Mouse (Mus musculus) liver, embryonic 16.5 days (tissue): ENCODE measurements around the gene Elmo1. TPM values are rescaled to one million over a fixed set of nuclear protein-coding genes. Genes with fewer than 3 reads are reported as not detected.

Experiments
- ATAC-seq: fragments of 200-750 bp; cut with Nextera tagmentation; 2 replicates; pipeline ENCODE4 v1.8.0; 2017; ENCODE audit warnings: low read depth, mild to moderate bottlenecking, moderate number of reproducible peaks, moderate library complexity
- H3K27ac ChIP-seq: fragments of 300-500 bp; sonication (generic); 2 replicates; pipeline ENCODE4 v1.5.1; 2014; ENCODE audit warnings: mild to moderate bottlenecking, low read length
- H3K27me3 ChIP-seq: fragments of 300-500 bp; sonication (generic); 2 replicates; pipeline ENCODE4 v1.6.1; 2014; ENCODE audit warnings: low read depth, low read length, mixed read lengths; ENCODE audit not compliant: control insufficient read depth, insufficient read depth
- H3K36me3 ChIP-seq: fragments of 300-500 bp; sonication (generic); 2 replicates; pipeline ENCODE4 v1.6.1; 2014; ENCODE audit warnings: mild to moderate bottlenecking; ENCODE audit not compliant: control insufficient read depth, insufficient read depth
- H3K4me1 ChIP-seq: fragments of 300-500 bp; sonication (generic); 2 replicates; pipeline ENCODE4 v1.6.1; 2014; ENCODE audit warnings: low read depth, low read length, mixed read lengths; ENCODE audit not compliant: control insufficient read depth
- H3K4me2 ChIP-seq: fragments of 300-500 bp; sonication (generic); 2 replicates; pipeline ENCODE4 v1.6.1; 2014; ENCODE audit warnings: low read depth, low read length, mixed read lengths
- H3K4me3 ChIP-seq: fragments of 300-500 bp; sonication (generic); 2 replicates; pipeline ENCODE4 v1.5.1; 2014; ENCODE audit warnings: low read depth, mild to moderate bottlenecking, low read length
- H3K9ac ChIP-seq: fragments of 300-500 bp; sonication (generic); 2 replicates; pipeline ENCODE4 v1.6.1; 2014; ENCODE audit warnings: low read depth, low read length
- H3K9me3 ChIP-seq: fragments of 300-500 bp; sonication (generic); replicated peaks from 2 replicates; pipeline ENCODE4 v1.6.1; 2016; ENCODE audit warnings: low read length; ENCODE audit not compliant: control insufficient read depth
- WGBS: fragments of 180-500 bp; shearing (Covaris S2); extraction: QIAGEN DNeasy Blood & Tissue Kit; methylation state at CpG from one replicate; pipeline ENCODE4 v1.1.7; 2014; ENCODE audit not compliant: insufficient replicate concordance; 5-methylcytosine and 5-hydroxymethylcytosine counted together
- polyA plus RNA-seq: library from polyadenylated mRNA; unstranded; fragments of >200 nt; fragmentation: Nextera tagmentation; extraction: Ambion mirVana; gene quantifications from 2 replicates; pipeline ENCODE4 v1.2.1, GENCODE M21; 2015

Gene Elmo1
- polyA plus RNA-seq, 1 experiment from 2014 or later, result 5.8 TPM

- Histone ChIP-seq H3K36me3 (no peaks in the 10 kb centered on the region), H3K4me3 (no peak overlapping the region), H3K27me3 (no peaks in the 10 kb centered on the region), H3K27ac (no peak overlapping the region), H3K4me2 (no peak overlapping the region), H3K9ac (no peak overlapping the region), H3K4me1 (no peaks in the 10 kb centered on the region), H3K9me3 (no peaks in the 10 kb centered on the region)
- ATAC-seq, result no peak
- 57% methylated on average over 4 of the region's 4 CpGs for WGBS
Measured at GRCm38 (mm10) chr13:20433221-20433858, 342.9 kb downstream of the Elmo1 start.

- 62% methylated on average over 4 of the region's 4 CpGs for WGBS
- Histone ChIP-seq H3K27ac (no peak overlapping the region), H3K9me3 (no peaks in the 10 kb centered on the region), H3K9ac (no peak overlapping the region), H3K4me1 (no peaks in the 10 kb centered on the region), H3K4me2 (no peak overlapping the region), H3K36me3 (no peaks in the 10 kb centered on the region), H3K4me3 (no peak overlapping the region), H3K27me3 (no peaks in the 10 kb centered on the region)
- ATAC-seq, result no peak
Measured at GRCm38 (mm10) chr13:20434071-20434470, 343.7 kb downstream of the Elmo1 start.

- H3K27me3 ChIP-seq, result no peaks in the 10 kb centered on the region
- no peak overlapping the region for H3K4me2 ChIP-seq
- no peak for ATAC-seq
- H3K4me3 ChIP-seq, result no peak overlapping the region
- no peaks in the 10 kb centered on the region for H3K36me3 ChIP-seq
- H3K4me1 ChIP-seq, result no peaks in the 10 kb centered on the region
- H3K9ac ChIP-seq, result no peak overlapping the region
- H3K27ac ChIP-seq, result no peak overlapping the region
- WGBS, result 58% methylated on average over 1 of the region's 1 CpGs
- H3K9me3 ChIP-seq, result no peaks in the 10 kb centered on the region
Measured at GRCm38 (mm10) chr13:20439488-20439887, 349.1 kb downstream of the Elmo1 start.

- Histone ChIP-seq H3K4me3 (no peak overlapping the region), H3K4me1 (no peaks in the 10 kb centered on the region), H3K9me3 (no peaks in the 10 kb centered on the region), H3K27me3 (no peaks in the 10 kb centered on the region), H3K27ac (no peak overlapping the region), H3K9ac (no peak overlapping the region), H3K4me2 (no peak overlapping the region), H3K36me3 (no peaks in the 10 kb centered on the region)
- WGBS, result 61% methylated on average over 7 of the region's 7 CpGs
- no peak for ATAC-seq
Measured at GRCm38 (mm10) chr13:20450831-20451353, 360.5 kb downstream of the Elmo1 start.

- Histone ChIP-seq H3K27me3 (no peaks in the 10 kb centered on the region), H3K27ac (no peak overlapping the region), H3K36me3 (no peaks in the 10 kb centered on the region), H3K4me3 (no peak overlapping the region), H3K9me3 (no peaks in the 10 kb centered on the region), H3K4me1 (no peaks in the 10 kb centered on the region), H3K4me2 (no peak overlapping the region), H3K9ac (no peak overlapping the region)
- no peak for ATAC-seq
- 64% methylated on average over 1 of the region's 1 CpGs for WGBS
Measured at GRCm38 (mm10) chr13:20454357-20454756, 364.0 kb downstream of the Elmo1 start.

- no peak overlapping the region for H3K27ac ChIP-seq
- H3K4me3 ChIP-seq, result no peak overlapping the region
- WGBS, result 60% methylated on average over 6 of the region's 6 CpGs
- no peaks in the 10 kb centered on the region for H3K36me3 ChIP-seq
- no peaks in the 10 kb centered on the region for H3K4me1 ChIP-seq
- H3K4me2 ChIP-seq, result no peak overlapping the region
- no peaks in the 10 kb centered on the region for H3K27me3 ChIP-seq
- no peak overlapping the region for H3K9ac ChIP-seq
- no peaks in the 10 kb centered on the region for H3K9me3 ChIP-seq
- ATAC-seq, result no peak
Measured at GRCm38 (mm10) chr13:20460096-20460495, 369.7 kb downstream of the Elmo1 start.

- Histone ChIP-seq H3K9me3 (no peaks in the 10 kb centered on the region), H3K4me3 (no peak overlapping the region), H3K4me2 (no peak overlapping the region), H3K27me3 (no peaks in the 10 kb centered on the region), H3K27ac (no peak overlapping the region), H3K9ac (no peak overlapping the region), H3K4me1 (no peaks in the 10 kb centered on the region), H3K36me3 (no peaks in the 10 kb centered on the region)
- no peak for ATAC-seq
- WGBS, result 76% methylated on average over 3 of the region's 3 CpGs
Measured at GRCm38 (mm10) chr13:20461616-20462015, 371.2 kb downstream of the Elmo1 start.

GRCm38 (mm10) chr13:20464161-20464560 is 373.8 kb downstream of the Elmo1 start:
- Histone ChIP-seq H3K9me3 (no peaks in the 10 kb centered on the region), H3K4me3 (no peak overlapping the region)

GRCm38 (mm10) chr13:20467381-20467780 is 377.0 kb downstream of the Elmo1 start:
- H3K4me2 ChIP-seq, result no peak overlapping the region
- H3K36me3 ChIP-seq, result no peaks in the 10 kb centered on the region
- H3K27me3 ChIP-seq, result no peaks in the 10 kb centered on the region
- WGBS, result 90% methylated on average over 1 of the region's 1 CpGs
- no peak overlapping the region for H3K4me3 ChIP-seq
- no peaks in the 10 kb centered on the region for H3K4me1 ChIP-seq
- no peaks in the 10 kb centered on the region for H3K9me3 ChIP-seq
- H3K27ac ChIP-seq, result no peak overlapping the region
- ATAC-seq, result no peak
- no peak overlapping the region for H3K9ac ChIP-seq

More at GRCm38 (mm10) chr13:20464161-20464560, 373.8 kb downstream of the Elmo1 start:
- Histone ChIP-seq H3K27ac (no peak overlapping the region), H3K27me3 (no peaks in the 10 kb centered on the region), H3K36me3 (no peaks in the 10 kb centered on the region), H3K9ac (no peak overlapping the region), H3K4me2 (no peak overlapping the region), H3K4me1 (no peaks in the 10 kb centered on the region)
- no peak for ATAC-seq
